Mouse (Mus musculus): ENCODE results near the gene Fam196b. TPM values are rescaled to one million over a fixed set of nuclear protein-coding genes. Genes with fewer than 3 reads are reported as not detected.
A peak's percentile ranks its signal among the peaks of the same experiment; 100 is the strongest.

Gene Fam196b
- 0.13 and 0.18 TPM in 2 replicates for polyA plus RNA-seq (2015; fragmentation: Nextera tagmentation; extraction: Ambion mirVana)

DNA sequence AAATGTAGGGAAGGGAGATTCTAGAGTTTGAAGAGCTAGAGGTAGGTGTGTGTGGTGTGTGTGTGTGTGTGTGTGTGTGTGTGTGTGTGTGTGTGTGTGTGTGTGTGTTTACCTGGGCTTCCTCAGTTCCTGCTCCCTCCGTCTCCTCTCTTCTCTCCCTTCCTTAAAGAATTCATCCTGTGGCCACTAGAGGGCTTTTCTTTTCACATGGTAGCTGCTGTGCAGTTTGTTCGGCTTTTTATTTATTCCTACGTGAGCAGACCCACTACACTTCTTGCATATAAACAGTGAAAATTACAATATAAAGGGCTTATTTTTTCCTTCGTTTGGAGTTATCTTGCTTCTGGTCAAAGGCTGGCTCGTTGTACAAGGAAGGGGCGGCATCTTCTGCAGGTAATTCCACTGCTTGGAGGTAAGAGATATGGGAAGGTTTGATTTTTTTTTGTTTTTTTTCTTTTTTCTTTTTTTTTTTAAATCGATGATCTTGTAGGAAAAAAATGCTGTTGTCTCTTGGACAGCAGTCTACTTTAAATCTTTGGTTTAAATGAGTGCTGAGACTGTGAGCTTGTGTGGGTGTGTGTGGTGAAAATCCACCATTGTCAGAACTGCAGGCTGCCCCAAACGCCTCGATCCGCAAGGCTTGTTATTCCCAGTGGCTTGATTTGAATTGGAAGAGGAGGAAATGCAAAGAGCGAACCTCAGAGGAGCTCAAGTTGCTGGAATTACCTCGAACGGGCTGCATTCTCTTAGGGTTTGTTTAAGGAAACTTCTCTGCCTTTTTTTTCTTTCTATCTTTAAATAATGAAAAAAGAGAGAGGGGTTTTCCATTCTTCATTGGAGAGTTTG is at the start of gene Fam196b:
Gene Fam196b (plus strand): TSS at position 289 of the 846 bp plus-strand sequence.
- Histone ChIP-seq H3K36me3 (no peaks in the 10 kb centered on the region), H3K4me3 (peak within 1 kb of the TSS; percentile 26), H3K4me1 (replicated peaks) (no peaks in the 10 kb centered on the region), H3K9me3 (replicated peaks) (no peaks in the 10 kb centered on the region), H3K4me2 (peak within 1 kb of the TSS; percentile 58), H3K27me3 (0 out of 2 replicates have a peak, but pooled peaks cover 3% of the 10 kb centered on the region), H3K9ac (no peak within 1 kb of the TSS), H3K27ac (no peak within 1 kb of the TSS)
- ATAC-seq (replicated peaks; ENCODE audit: insufficient number of reproducible peaks, insufficient read depth, low FRiP score, low read depth): no peak
- WGBS: 9% methylated on average over 13 of the region's 13 CpGs

- no peak overlapping the region for H3K4me3 ChIP-seq
- H3K4me1 ChIP-seq (replicated peaks): no peaks in the 10 kb centered on the region
- no peak for ATAC-seq (replicated peaks; ENCODE audit: insufficient number of reproducible peaks, insufficient read depth, low FRiP score, low read depth)
- no peak overlapping the region for H3K9ac ChIP-seq
- no peaks in the 10 kb centered on the region for H3K9me3 ChIP-seq (replicated peaks)
- H3K27ac ChIP-seq: no peak overlapping the region
- H3K4me2 ChIP-seq: no peak overlapping the region
- 72% methylated on average over 10 of the region's 10 CpGs for WGBS
- H3K36me3 ChIP-seq: no peaks in the 10 kb centered on the region
- no peaks in the 10 kb centered on the region for H3K27me3 ChIP-seq
Observed at GRCm38 (mm10) chr11:34272016-34272415, 42.6 kb upstream of the Fam196b start.

DNA sequence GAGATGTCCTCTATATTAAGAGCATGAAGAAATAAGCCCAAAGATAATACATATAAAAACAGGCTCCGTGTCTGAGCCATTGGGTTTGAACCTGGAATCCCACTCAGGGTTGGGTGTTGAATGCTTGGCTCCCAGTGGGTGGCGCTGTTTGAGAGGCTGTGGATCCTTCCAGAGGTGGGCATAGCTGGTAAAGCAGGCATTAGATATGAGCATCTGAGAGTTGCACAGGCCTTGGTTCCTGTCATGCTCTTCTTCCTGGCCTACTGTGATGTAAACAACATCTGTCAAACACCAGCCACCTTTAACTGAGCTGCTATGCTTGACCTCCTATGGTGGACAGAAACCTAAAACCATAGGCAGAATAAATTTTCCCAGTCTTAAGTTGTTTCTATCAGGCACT is 38.7 kb upstream of the Fam196b start:
- H3K4me2 ChIP-seq: no peak overlapping the region
- 49% methylated on average over 2 of the region's 2 CpGs for WGBS
- no peak overlapping the region for H3K27ac ChIP-seq
- H3K27me3 ChIP-seq: no peaks in the 10 kb centered on the region
- no peaks in the 10 kb centered on the region for H3K36me3 ChIP-seq
- H3K9me3 ChIP-seq (replicated peaks): no peaks in the 10 kb centered on the region
- no peak overlapping the region for H3K4me3 ChIP-seq
- H3K4me1 ChIP-seq (replicated peaks): no peaks in the 10 kb centered on the region
- H3K9ac ChIP-seq: no peak overlapping the region
- no peak for ATAC-seq (replicated peaks; ENCODE audit: insufficient number of reproducible peaks, insufficient read depth, low FRiP score, low read depth)

DNA sequence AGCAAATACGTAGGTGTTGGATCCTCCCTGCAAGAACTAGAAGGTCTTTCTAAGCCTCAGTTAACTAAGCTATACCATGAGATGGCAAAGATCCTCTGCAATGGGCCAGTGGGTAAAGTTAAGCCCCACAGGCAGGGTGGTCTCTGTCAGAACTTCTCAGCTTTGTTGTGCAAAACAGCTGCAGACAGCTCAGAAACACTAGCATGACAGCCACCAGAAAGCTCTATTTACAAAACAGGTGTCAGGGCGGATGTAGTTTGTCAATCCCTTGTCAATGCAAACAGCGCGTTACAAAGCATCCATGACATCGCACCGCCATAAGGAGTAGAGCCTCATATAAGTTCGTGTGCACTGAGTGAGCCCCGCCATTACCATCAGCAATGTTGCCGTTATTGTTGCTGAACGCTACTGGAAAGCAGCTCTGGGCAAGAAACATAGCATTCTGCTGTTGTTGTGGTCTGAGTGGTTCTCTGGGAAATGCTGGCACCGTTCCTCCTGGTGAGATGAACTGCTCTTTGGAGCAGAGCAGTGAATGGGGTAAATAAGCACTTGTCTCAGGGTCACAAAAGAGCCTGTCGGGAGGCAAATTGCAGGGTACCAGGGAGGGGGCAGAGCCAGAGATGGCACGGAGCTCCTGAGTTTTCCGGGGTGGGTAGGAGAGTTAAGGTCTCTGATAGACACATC is 38.1 kb upstream of the Fam196b start:
- Histone ChIP-seq H3K4me1 (replicated peaks) (no peaks in the 10 kb centered on the region), H3K36me3 (no peaks in the 10 kb centered on the region), H3K27me3 (no peaks in the 10 kb centered on the region), H3K9ac (no peak overlapping the region), H3K4me2 (no peak overlapping the region), H3K4me3 (no peak overlapping the region), H3K27ac (no peak overlapping the region), H3K9me3 (replicated peaks) (no peaks in the 10 kb centered on the region)
- WGBS: 68% methylated on average over 14 of the region's 14 CpGs
- no peak for ATAC-seq (replicated peaks; ENCODE audit: insufficient number of reproducible peaks, insufficient read depth, low FRiP score, low read depth)

- no peaks in the 10 kb centered on the region for H3K27me3 ChIP-seq
- no peak for ATAC-seq (replicated peaks; ENCODE audit: insufficient number of reproducible peaks, insufficient read depth, low FRiP score, low read depth)
- no peaks in the 10 kb centered on the region for H3K9me3 ChIP-seq (replicated peaks)
- no peak overlapping the region for H3K9ac ChIP-seq
- no peak overlapping the region for H3K4me2 ChIP-seq
- no peak overlapping the region for H3K27ac ChIP-seq
- 71% methylated on average over 3 of the region's 3 CpGs for WGBS
- no peaks in the 10 kb centered on the region for H3K36me3 ChIP-seq
- H3K4me1 ChIP-seq (replicated peaks): no peaks in the 10 kb centered on the region
- no peak overlapping the region for H3K4me3 ChIP-seq
Observed at GRCm38 (mm10) chr11:34277047-34277445, 37.6 kb upstream of the Fam196b start.

GRCm38 (mm10) chr11:34284124-34284808 is 30.4 kb upstream of the Fam196b start:
- Histone ChIP-seq H3K27ac (no peak overlapping the region), H3K27me3 (peaks cover 2% of the 10 kb centered on the region; the same call in 1 of the 2 replicates), H3K9ac (no peak overlapping the region), H3K4me1 (replicated peaks) (no peaks in the 10 kb centered on the region), H3K9me3 (replicated peaks) (no peaks in the 10 kb centered on the region), H3K4me3 (no peak overlapping the region), H3K4me2 (no peak overlapping the region), H3K36me3 (no peaks in the 10 kb centered on the region)
- 53% methylated on average over 13 of the region's 13 CpGs for WGBS
- ATAC-seq (replicated peaks; ENCODE audit: insufficient number of reproducible peaks, insufficient read depth, low FRiP score, low read depth): no peak

DNA sequence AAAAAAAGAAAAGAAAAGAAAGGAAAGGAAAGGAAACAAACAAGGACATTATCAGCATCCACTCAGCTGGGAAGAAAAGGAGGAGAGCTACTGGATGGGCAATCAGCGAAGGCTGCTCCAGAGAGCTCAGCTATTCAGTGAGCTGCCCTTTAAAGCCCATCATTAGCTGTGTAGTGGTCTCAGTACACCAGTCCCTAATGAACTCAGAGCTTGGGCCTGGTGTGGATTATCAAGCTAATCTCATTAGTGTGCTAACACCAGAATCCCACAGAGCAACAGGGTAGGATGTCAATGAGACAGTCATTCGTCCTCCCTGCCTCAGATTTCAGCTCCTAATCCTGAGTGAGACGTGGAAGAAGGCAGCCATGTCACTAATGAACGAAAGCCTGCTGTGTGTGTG is 24.4 kb upstream of the Fam196b start:
- H3K9me3 ChIP-seq (replicated peaks): no peaks in the 10 kb centered on the region
- no peak overlapping the region for H3K4me3 ChIP-seq
- no peak overlapping the region for H3K4me2 ChIP-seq
- ATAC-seq (replicated peaks; ENCODE audit: insufficient number of reproducible peaks, insufficient read depth, low FRiP score, low read depth): no peak
- WGBS: 52% methylated on average over 4 of the region's 4 CpGs
- H3K36me3 ChIP-seq: no peaks in the 10 kb centered on the region
- H3K27me3 ChIP-seq: no peaks in the 10 kb centered on the region
- H3K4me1 ChIP-seq (replicated peaks): no peaks in the 10 kb centered on the region
- no peak overlapping the region for H3K9ac ChIP-seq
- no peak overlapping the region for H3K27ac ChIP-seq

DNA sequence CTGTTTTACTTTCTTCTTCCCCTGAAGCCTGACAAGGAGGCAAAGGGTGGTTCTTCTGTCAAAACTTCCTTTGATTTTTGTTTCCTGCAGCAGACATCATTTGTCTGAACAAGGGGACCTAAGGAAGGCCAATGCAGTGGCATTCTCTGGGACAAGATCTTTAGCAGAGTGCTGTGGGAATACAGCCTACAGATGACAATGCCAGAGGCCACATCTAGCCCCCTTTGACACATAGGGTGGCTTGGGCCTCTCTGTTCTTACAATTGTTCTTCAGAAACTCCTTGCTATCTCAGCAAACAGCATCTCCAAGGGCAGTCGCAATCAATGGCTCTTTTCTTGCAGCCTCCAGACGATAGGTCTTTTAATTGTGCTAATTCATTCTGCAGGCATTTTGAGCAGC is 23.9 kb upstream of the Fam196b start:
- no peaks in the 10 kb centered on the region for H3K27me3 ChIP-seq
- ATAC-seq (replicated peaks; ENCODE audit: insufficient number of reproducible peaks, insufficient read depth, low FRiP score, low read depth): no peak
- H3K4me3 ChIP-seq: no peak overlapping the region
- no peaks in the 10 kb centered on the region for H3K9me3 ChIP-seq (replicated peaks)
- 58% methylated on average over 2 of the region's 2 CpGs for WGBS
- no peaks in the 10 kb centered on the region for H3K36me3 ChIP-seq
- no peak overlapping the region for H3K27ac ChIP-seq
- H3K4me2 ChIP-seq: no peak overlapping the region
- no peak overlapping the region for H3K9ac ChIP-seq
- no peaks in the 10 kb centered on the region for H3K4me1 ChIP-seq (replicated peaks)

- Histone ChIP-seq H3K36me3 (no peaks in the 10 kb centered on the region), H3K9ac (no peak overlapping the region), H3K27me3 (no peaks in the 10 kb centered on the region), H3K4me3 (no peak overlapping the region), H3K27ac (no peak overlapping the region), H3K4me2 (no peak overlapping the region), H3K9me3 (replicated peaks) (no peaks in the 10 kb centered on the region), H3K4me1 (replicated peaks) (no peaks in the 10 kb centered on the region)
- no peak for ATAC-seq (replicated peaks; ENCODE audit: insufficient number of reproducible peaks, insufficient read depth, low FRiP score, low read depth)
- WGBS: 72% methylated on average over 3 of the region's 3 CpGs
Observed at GRCm38 (mm10) chr11:34291304-34291703, 23.3 kb upstream of the Fam196b start.

- no peak overlapping the region for H3K9ac ChIP-seq
- no peak overlapping the region for H3K27ac ChIP-seq
- no peak for ATAC-seq (replicated peaks; ENCODE audit: insufficient number of reproducible peaks, insufficient read depth, low FRiP score, low read depth)
- no peaks in the 10 kb centered on the region for H3K27me3 ChIP-seq
- no peaks in the 10 kb centered on the region for H3K4me1 ChIP-seq (replicated peaks)
- no peaks in the 10 kb centered on the region for H3K36me3 ChIP-seq
- H3K9me3 ChIP-seq (replicated peaks): no peaks in the 10 kb centered on the region
- H3K4me2 ChIP-seq: no peak overlapping the region
- H3K4me3 ChIP-seq: no peak overlapping the region
- WGBS: 81% methylated on average over 5 of the region's 5 CpGs
Observed at GRCm38 (mm10) chr11:34297698-34298378, 16.8 kb upstream of the Fam196b start.

DNA sequence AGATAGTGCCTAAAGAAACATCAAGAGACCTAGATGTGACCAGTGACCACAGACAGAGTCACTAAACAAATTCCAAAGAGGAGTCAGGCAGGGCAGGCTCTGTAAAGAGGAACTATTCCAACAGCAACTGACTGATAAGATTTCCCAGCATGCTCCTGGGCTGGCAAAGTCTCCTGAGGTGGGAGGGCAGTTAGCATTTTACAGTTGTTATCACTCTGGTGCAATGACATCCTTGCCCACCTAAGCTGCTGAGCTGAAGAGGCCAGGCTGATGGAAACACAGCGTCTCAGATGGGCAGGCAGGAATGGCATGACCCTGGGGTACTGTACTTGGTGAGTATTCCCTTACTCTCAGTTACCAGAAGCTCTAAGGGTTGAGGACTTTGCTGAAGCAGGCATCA is 15.1 kb upstream of the Fam196b start:
- Histone ChIP-seq H3K4me2 (no peak overlapping the region), H3K9me3 (replicated peaks) (no peaks in the 10 kb centered on the region), H3K27me3 (no peaks in the 10 kb centered on the region), H3K27ac (no peak overlapping the region), H3K36me3 (no peaks in the 10 kb centered on the region), H3K4me1 (replicated peaks) (no peaks in the 10 kb centered on the region), H3K4me3 (no peak overlapping the region), H3K9ac (no peak overlapping the region)
- WGBS: 47% methylated on average over 1 of the region's 1 CpGs
- no peak for ATAC-seq (replicated peaks; ENCODE audit: insufficient number of reproducible peaks, insufficient read depth, low FRiP score, low read depth)
